Mouse (Mus musculus): ENCODE results near the gene Pole2. TPM values are rescaled to one million over a fixed set of nuclear protein-coding genes. Genes with fewer than 3 reads are reported as not detected.

Gene Pole2
- polyA plus RNA-seq, 2 experiments, result 26.3 to 37.1 TPM

- Histone ChIP-seq H3K4me2 (replicated peaks; ENCODE audit: low read depth, low read length, severe bottlenecking) (no peak overlapping the region), H3K4me1 (ENCODE audit: control insufficient read depth, insufficient read depth, low read length) (no peaks in the 10 kb centered on the region), H3K27me3 (ENCODE audit: control insufficient read depth, insufficient read depth, low read length) (no peaks in the 10 kb centered on the region), H3K4me3 (replicated peaks; ENCODE audit: low read length) (no peak overlapping the region), H3K27ac (replicated peaks; ENCODE audit: low read depth, low read length) (no peak overlapping the region), H3K36me3 (ENCODE audit: control insufficient read depth, insufficient read depth, low read length) (no peaks in the 10 kb centered on the region), H3K9me3 (ENCODE audit: control insufficient read depth, low read length) (no peaks in the 10 kb centered on the region), H3K9ac (ENCODE audit: low read depth, low read length, severe bottlenecking) (no peak overlapping the region)
- WGBS, result 78% methylated on average over 11 of the region's 11 CpGs
- ATAC-seq (ENCODE audit: low FRiP score, low read depth) (no peak), DNase-seq (ENCODE audit: low spot score) (no peak)
- TF ChIP-seq POLR2A (IDR thresholded peaks at IDR 0.05; ENCODE audit: borderline replicate concordance, extremely low read depth, insufficient read depth, insufficient read length), result no peak
Observed at GRCm38 (mm10) chr12:69257836-69258235, 29.8 kb upstream of the Pole2 start.

GRCm38 (mm10) chr12:69253806-69254205, 25.8 kb upstream of the Pole2 start:
- Histone ChIP-seq H3K9ac (ENCODE audit: low read depth, low read length, severe bottlenecking) (no peak overlapping the region), H3K4me3 (replicated peaks; ENCODE audit: low read length) (no peak overlapping the region), H3K9me3 (ENCODE audit: control insufficient read depth, low read length) (no peaks in the 10 kb centered on the region), H3K27ac (replicated peaks; ENCODE audit: low read depth, low read length) (no peak overlapping the region), H3K4me2 (replicated peaks; ENCODE audit: low read depth, low read length, severe bottlenecking) (no peak overlapping the region), H3K36me3 (ENCODE audit: control insufficient read depth, insufficient read depth, low read length) (no peaks in the 10 kb centered on the region), H3K27me3 (ENCODE audit: control insufficient read depth, insufficient read depth, low read length) (no peaks in the 10 kb centered on the region), H3K4me1 (ENCODE audit: control insufficient read depth, insufficient read depth, low read length) (no peaks in the 10 kb centered on the region)
- DNase-seq (ENCODE audit: low spot score) (no peak), ATAC-seq (ENCODE audit: low FRiP score, low read depth) (no peak)
- TF ChIP-seq POLR2A (IDR thresholded peaks at IDR 0.05; ENCODE audit: borderline replicate concordance, extremely low read depth, insufficient read depth, insufficient read length), result no peak
- 90% methylated on average over 1 of the region's 1 CpGs for WGBS

GRCm38 (mm10) chr12:69250756-69251155, 22.8 kb upstream of the Pole2 start:
- Histone ChIP-seq H3K4me1 (ENCODE audit: control insufficient read depth, insufficient read depth, low read length) (no peaks in the 10 kb centered on the region), H3K9ac (ENCODE audit: low read depth, low read length, severe bottlenecking) (no peak overlapping the region), H3K27ac (replicated peaks; ENCODE audit: low read depth, low read length) (no peak overlapping the region), H3K4me2 (replicated peaks; ENCODE audit: low read depth, low read length, severe bottlenecking) (no peak overlapping the region), H3K4me3 (replicated peaks; ENCODE audit: low read length) (no peak overlapping the region), H3K36me3 (ENCODE audit: control insufficient read depth, insufficient read depth, low read length) (no peaks in the 10 kb centered on the region), H3K27me3 (ENCODE audit: control insufficient read depth, insufficient read depth, low read length) (no peaks in the 10 kb centered on the region), H3K9me3 (ENCODE audit: control insufficient read depth, low read length) (no peaks in the 10 kb centered on the region)
- no peak for TF ChIP-seq POLR2A (IDR thresholded peaks at IDR 0.05; ENCODE audit: borderline replicate concordance, extremely low read depth, insufficient read depth, insufficient read length)
- WGBS, result 88% methylated on average over 8 of the region's 8 CpGs
- no peak for DNase-seq (ENCODE audit: low spot score)
- no peak for ATAC-seq (ENCODE audit: low FRiP score, low read depth)

DNA sequence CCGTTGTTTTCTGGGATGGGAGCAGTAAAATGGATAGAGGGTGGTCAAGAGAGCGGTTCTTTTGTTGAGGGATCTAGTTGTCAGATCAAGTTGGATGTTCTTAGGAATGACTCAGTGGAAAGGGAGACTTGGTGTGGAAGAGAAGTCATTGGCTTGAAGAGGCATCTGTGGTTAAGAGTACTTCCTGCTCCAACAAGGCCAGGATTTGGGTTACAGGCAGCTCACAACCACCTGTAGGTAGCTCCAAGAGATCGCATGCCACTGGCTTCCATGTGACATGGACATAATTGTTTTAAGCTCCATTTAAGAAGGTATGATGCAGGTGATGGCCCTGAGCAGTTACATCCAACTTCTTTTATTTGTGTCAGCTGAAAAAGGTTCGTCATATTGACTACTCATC, 21.8 kb upstream of the Pole2 start:
- no peak for ATAC-seq (ENCODE audit: low FRiP score, low read depth)
- no peak overlapping the region for H3K27ac ChIP-seq (replicated peaks; ENCODE audit: low read depth, low read length)
- no peaks in the 10 kb centered on the region for H3K9me3 ChIP-seq (ENCODE audit: control insufficient read depth, low read length)
- no peak for DNase-seq (ENCODE audit: low spot score)
- H3K4me2 ChIP-seq (replicated peaks; ENCODE audit: low read depth, low read length, severe bottlenecking), result no peak overlapping the region
- H3K4me1 ChIP-seq (ENCODE audit: control insufficient read depth, insufficient read depth, low read length), result no peaks in the 10 kb centered on the region
- no peak for TF ChIP-seq POLR2A (IDR thresholded peaks at IDR 0.05; ENCODE audit: borderline replicate concordance, extremely low read depth, insufficient read depth, insufficient read length)
- H3K27me3 ChIP-seq (ENCODE audit: control insufficient read depth, insufficient read depth, low read length), result no peaks in the 10 kb centered on the region
- H3K36me3 ChIP-seq (ENCODE audit: control insufficient read depth, insufficient read depth, low read length), result no peaks in the 10 kb centered on the region
- WGBS, result 86% methylated on average over 4 of the region's 4 CpGs
- H3K4me3 ChIP-seq (replicated peaks; ENCODE audit: low read length), result no peak overlapping the region
- H3K9ac ChIP-seq (ENCODE audit: low read depth, low read length, severe bottlenecking), result no peak overlapping the region

DNA sequence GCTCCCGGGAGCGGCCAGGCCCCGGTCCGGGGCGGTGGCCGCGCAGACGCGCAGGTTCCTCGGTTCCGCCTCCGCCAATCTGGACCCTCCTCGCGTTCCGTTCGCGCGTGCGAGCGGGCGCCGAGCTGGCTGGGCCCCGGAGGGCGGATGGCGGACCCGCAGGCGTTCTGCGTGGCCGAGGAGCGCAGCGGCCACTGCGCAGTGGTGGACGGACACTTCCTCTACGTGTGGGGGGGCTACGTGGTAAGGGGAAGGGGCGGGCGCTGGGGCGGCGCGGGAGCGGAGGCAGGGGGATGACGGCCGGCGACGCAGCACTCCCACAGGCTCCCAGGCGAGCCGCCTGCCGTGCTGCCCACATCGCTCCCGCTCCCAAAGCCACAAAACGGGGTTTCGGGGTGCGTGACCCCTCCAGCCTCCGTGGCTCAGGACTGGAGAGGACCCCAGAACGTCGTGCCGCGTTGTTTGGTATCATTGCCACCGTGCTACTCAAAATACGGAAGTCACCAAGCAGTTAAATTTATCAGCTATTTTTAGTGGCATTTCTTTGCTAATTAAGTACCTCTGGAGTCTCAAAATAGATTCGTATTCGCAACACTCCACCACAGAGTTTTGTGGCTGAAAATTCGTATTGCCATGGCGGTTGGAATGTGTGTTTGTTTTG, 13.9 kb upstream of the Pole2 start:
- H3K36me3 ChIP-seq (ENCODE audit: control insufficient read depth, insufficient read depth, low read length), result no peaks in the 10 kb centered on the region
- H3K27me3 ChIP-seq (ENCODE audit: control insufficient read depth, insufficient read depth, low read length), result no peaks in the 10 kb centered on the region
- peak; percentile 75 for DNase-seq (ENCODE audit: low spot score)
- peak overlapping the region; percentile 73 for H3K27ac ChIP-seq (replicated peaks; ENCODE audit: low read depth, low read length)
- peak; percentile 90 for ATAC-seq (ENCODE audit: low FRiP score, low read depth)
- H3K9ac ChIP-seq (ENCODE audit: low read depth, low read length, severe bottlenecking), result peak overlapping the region; percentile 89
- under 1% methylated on average over 55 of the region's 64 CpGs for WGBS
- H3K4me3 ChIP-seq (replicated peaks; ENCODE audit: low read length), result peak overlapping the region; percentile 61
- H3K4me2 ChIP-seq (replicated peaks; ENCODE audit: low read depth, low read length, severe bottlenecking), result peak overlapping the region; percentile 65
- peaks cover 4% of the 10 kb centered on the region for H3K4me1 ChIP-seq (ENCODE audit: control insufficient read depth, insufficient read depth, low read length)
- 0 out of 2 replicates have a peak, but pooled peaks have one; percentile 57 for TF ChIP-seq POLR2A (IDR thresholded peaks at IDR 0.05; ENCODE audit: borderline replicate concordance, extremely low read depth, insufficient read depth, insufficient read length)
- H3K9me3 ChIP-seq (ENCODE audit: control insufficient read depth, low read length), result no peaks in the 10 kb centered on the region

All from limb, embryonic 14.5 days (tissue).